Mouse (Mus musculus) midbrain, embryonic 13.5 days (tissue): ENCODE measurements around the gene Tmem229a. TPM values are rescaled to one million over a fixed set of nuclear protein-coding genes. Genes with fewer than 3 reads are reported as not detected.

Source experiments
- ATAC-seq: fragments of 200-750 bp; cut with Nextera tagmentation; 2 replicates; pipeline ENCODE4 v1.8.0; 2017; ENCODE audit warnings: mild to moderate bottlenecking, moderate TSS enrichment, moderate library complexity
- H3K27ac ChIP-seq: fragments of 300-500 bp; sonication (generic); 2 replicates; pipeline ENCODE4 v1.5.1; 2015; ENCODE audit warnings: inconsistent platforms, mild to moderate bottlenecking, moderate library complexity
- H3K27me3 ChIP-seq: fragments of 300-500 bp; sonication (generic); 2 replicates; pipeline ENCODE4 v1.6.1; 2015; ENCODE audit warnings: mild to moderate bottlenecking, inconsistent platforms
- H3K36me3 ChIP-seq: fragments of 300-500 bp; sonication (generic); 2 replicates; pipeline ENCODE4 v1.6.1; 2015; ENCODE audit warnings: mild to moderate bottlenecking, inconsistent platforms
- H3K4me1 ChIP-seq: fragments of 300-500 bp; sonication (generic); replicated peaks from 2 replicates; pipeline ENCODE4 v1.6.1; 2015; ENCODE audit warnings: inconsistent platforms
- H3K4me2 ChIP-seq: fragments of 300-500 bp; sonication (generic); replicated peaks from 2 replicates; pipeline ENCODE4 v1.6.1; 2015; ENCODE audit warnings: moderate library complexity, mild to moderate bottlenecking, inconsistent platforms
- H3K4me3 ChIP-seq: fragments of 300-500 bp; sonication (generic); replicated peaks from 2 replicates; pipeline ENCODE4 v1.5.1; 2015; ENCODE audit warnings: mild to moderate bottlenecking, inconsistent platforms
- H3K9ac ChIP-seq: fragments of 300-500 bp; sonication (generic); replicated peaks from 2 replicates; pipeline ENCODE4 v1.6.1; 2015; ENCODE audit warnings: mild to moderate bottlenecking, inconsistent platforms
- H3K9me3 ChIP-seq: fragments of 300-500 bp; sonication (generic); 2 replicates; pipeline ENCODE4 v1.6.1; 2016; ENCODE audit warnings: mild to moderate bottlenecking, inconsistent platforms
- WGBS: fragments of 180-500 bp; shearing (Covaris S2); methylation state at CpG from one replicate; pipeline ENCODE4 v1.1.7; 2015; 5-methylcytosine and 5-hydroxymethylcytosine counted together
- polyA plus RNA-seq: library from polyadenylated mRNA; unstranded; fragments of >200 nt; fragmentation: Nextera tagmentation; extraction: Ambion mirVana; gene quantifications from 2 replicates; pipeline ENCODE4 v1.2.1, GENCODE M21; 2015

Tmem229a gene
- 1.6 and 2.1 TPM in 2 replicates for polyA plus RNA-seq

GRCm38 (mm10) chr6:24955946-24956585, at the start of gene Tmem229a:
Gene Tmem229a (minus strand): TSS chr6:24956297.
- Histone ChIP-seq H3K27me3 (peaks cover 7% of the 10 kb centered on the region; the same call in 1 of the 2 replicates), H3K27ac (peak within 1 kb of the TSS; percentile 93), H3K36me3 (no peaks in the 10 kb centered on the region), H3K4me1 (peaks cover 5% of the 10 kb centered on the region), H3K4me3 (peak within 1 kb of the TSS; percentile 68), H3K9me3 (no peaks in the 10 kb centered on the region), H3K9ac (peak within 1 kb of the TSS; percentile 84), H3K4me2 (peak within 1 kb of the TSS; percentile 90)
- ATAC-seq = peak; percentile 91
- under 1% methylated on average over 46 of the region's 46 CpGs for WGBS

- H3K27me3 ChIP-seq = no peaks in the 10 kb centered on the region
- H3K4me2 ChIP-seq = no peak overlapping the region
- no peak for ATAC-seq
- H3K36me3 ChIP-seq = no peaks in the 10 kb centered on the region
- H3K9me3 ChIP-seq = no peaks in the 10 kb centered on the region
- no peak overlapping the region for H3K4me3 ChIP-seq
- no peak overlapping the region for H3K9ac ChIP-seq
- WGBS = 74% methylated on average over 2 of the region's 2 CpGs
- H3K4me1 ChIP-seq = no peaks in the 10 kb centered on the region
- H3K27ac ChIP-seq = no peak overlapping the region
Measured at GRCm38 (mm10) chr6:24993754-24994153, 37.7 kb upstream of the Tmem229a start.

- Histone ChIP-seq H3K4me2 (no peak overlapping the region), H3K4me1 (no peaks in the 10 kb centered on the region), H3K4me3 (no peak overlapping the region), H3K9me3 (no peaks in the 10 kb centered on the region), H3K27ac (no peak overlapping the region), H3K36me3 (no peaks in the 10 kb centered on the region), H3K27me3 (no peaks in the 10 kb centered on the region), H3K9ac (no peak overlapping the region)
- no peak for ATAC-seq
Measured at GRCm38 (mm10) chr6:24989836-24990235, 33.7 kb upstream of the Tmem229a start.

- 40% methylated on average over 2 of the region's 2 CpGs for WGBS
- Histone ChIP-seq H3K27me3 (no peaks in the 10 kb centered on the region), H3K4me3 (no peak overlapping the region), H3K9ac (no peak overlapping the region), H3K4me1 (no peaks in the 10 kb centered on the region), H3K4me2 (no peak overlapping the region), H3K36me3 (no peaks in the 10 kb centered on the region), H3K27ac (no peak overlapping the region), H3K9me3 (no peaks in the 10 kb centered on the region)
- no peak for ATAC-seq
Measured at GRCm38 (mm10) chr6:24976176-24976575, 20.1 kb upstream of the Tmem229a start.

- no peaks in the 10 kb centered on the region for H3K4me1 ChIP-seq
- H3K9ac ChIP-seq = no peak overlapping the region
- no peaks in the 10 kb centered on the region for H3K9me3 ChIP-seq
- no peak for ATAC-seq
- no peak overlapping the region for H3K4me2 ChIP-seq
- no peaks in the 10 kb centered on the region for H3K27me3 ChIP-seq
- no peak overlapping the region for H3K4me3 ChIP-seq
- H3K27ac ChIP-seq = no peak overlapping the region
- H3K36me3 ChIP-seq = no peaks in the 10 kb centered on the region
- 93% methylated on average over 3 of the region's 3 CpGs for WGBS
Measured at GRCm38 (mm10) chr6:24968471-24969223, 12.6 kb upstream of the Tmem229a start.

GRCm38 (mm10) chr6:24967726-24968125, 11.6 kb upstream of the Tmem229a start:
- no peaks in the 10 kb centered on the region for H3K9me3 ChIP-seq
- H3K27me3 ChIP-seq = no peaks in the 10 kb centered on the region
- H3K4me3 ChIP-seq = no peak overlapping the region
- no peak overlapping the region for H3K4me2 ChIP-seq
- no peak for ATAC-seq
- H3K4me1 ChIP-seq = no peaks in the 10 kb centered on the region
- H3K27ac ChIP-seq = no peak overlapping the region
- H3K36me3 ChIP-seq = no peaks in the 10 kb centered on the region
- 93% methylated on average over 7 of the region's 7 CpGs for WGBS
- no peak overlapping the region for H3K9ac ChIP-seq

- H3K27me3 ChIP-seq = no peaks in the 10 kb centered on the region
- no peak for ATAC-seq
- no peaks in the 10 kb centered on the region for H3K4me1 ChIP-seq
- WGBS = 75% methylated on average over 2 of the region's 2 CpGs
- H3K9ac ChIP-seq = no peak overlapping the region
- H3K27ac ChIP-seq = no peak overlapping the region
- H3K4me3 ChIP-seq = no peak overlapping the region
- no peaks in the 10 kb centered on the region for H3K36me3 ChIP-seq
- no peak overlapping the region for H3K4me2 ChIP-seq
- H3K9me3 ChIP-seq = no peaks in the 10 kb centered on the region
Measured at GRCm38 (mm10) chr6:24966010-24966682, 10.0 kb upstream of the Tmem229a start.

- no peak overlapping the region for H3K4me3 ChIP-seq
- no peak overlapping the region for H3K4me2 ChIP-seq
- WGBS = 84% methylated on average over 5 of the region's 5 CpGs
- no peak overlapping the region for H3K27ac ChIP-seq
- ATAC-seq = no peak
- no peak overlapping the region for H3K9ac ChIP-seq
- H3K36me3 ChIP-seq = no peaks in the 10 kb centered on the region
- H3K27me3 ChIP-seq = no peaks in the 10 kb centered on the region
- H3K4me1 ChIP-seq = no peaks in the 10 kb centered on the region
- no peaks in the 10 kb centered on the region for H3K9me3 ChIP-seq
Measured at GRCm38 (mm10) chr6:24963754-24964153, 7.7 kb upstream of the Tmem229a start.

GRCm38 (mm10) chr6:24956586-24956973, 483 bp upstream of the Tmem229a start:
- Histone ChIP-seq H3K36me3 (no peaks in the 10 kb centered on the region), H3K4me3 (peak overlapping the region; percentile 68), H3K4me2 (peak overlapping the region; percentile 90), H3K9ac (peak overlapping the region; percentile 84; the same call in 1 of the 2 replicates), H3K27ac (peak overlapping the region; percentile 93), H3K4me1 (peaks cover 5% of the 10 kb centered on the region), H3K27me3 (peaks cover 7% of the 10 kb centered on the region; the same call in 1 of the 2 replicates), H3K9me3 (no peaks in the 10 kb centered on the region)
- peak; percentile 57 for ATAC-seq
- 14% methylated on average over 5 of the region's 5 CpGs for WGBS

- Histone ChIP-seq H3K27ac (peak overlapping the region; percentile 93), H3K9me3 (no peaks in the 10 kb centered on the region), H3K4me1 (peaks cover 5% of the 10 kb centered on the region), H3K36me3 (no peaks in the 10 kb centered on the region), H3K4me2 (peak overlapping the region; percentile 90), H3K9ac (peak overlapping the region; percentile 84), H3K4me3 (peak overlapping the region; percentile 68), H3K27me3 (peaks cover 7% of the 10 kb centered on the region; the same call in 1 of the 2 replicates)
- under 1% methylated on average over 91 of the region's 91 CpGs for WGBS
- ATAC-seq = peak; percentile 87
Measured at GRCm38 (mm10) chr6:24955131-24955945, 759 bp downstream of the Tmem229a start.

- Histone ChIP-seq H3K36me3 (no peaks in the 10 kb centered on the region), H3K9me3 (no peaks in the 10 kb centered on the region), H3K27ac (no peak overlapping the region), H3K4me1 (peaks cover 5% of the 10 kb centered on the region), H3K4me3 (no peak overlapping the region), H3K27me3 (peaks cover 7% of the 10 kb centered on the region; the same call in 1 of the 2 replicates), H3K9ac (no peak overlapping the region), H3K4me2 (no peak overlapping the region)
- no peak for ATAC-seq
- WGBS = 85% methylated on average over 5 of the region's 5 CpGs
Measured at GRCm38 (mm10) chr6:24954126-24954525, 2.0 kb downstream of the Tmem229a start.
